Mouse (Mus musculus) lung, embryonic 14.5 days (tissue): ENCODE data around the gene Npas3. TPM values are rescaled to one million over a fixed set of nuclear protein-coding genes. Genes with fewer than 3 reads are reported as not detected.

Experiments used
- ATAC-seq: fragments of 200-750 bp; cut with Nextera tagmentation; 2 replicates; pipeline ENCODE4 v1.8.0; 2017; ENCODE audit warnings: mild to moderate bottlenecking, moderate TSS enrichment, moderate library complexity; ENCODE audit not compliant: insufficient read depth
- DNase-seq: peaks from one replicate; pipeline ENCODE4 v3.0.0-alpha.2; 2015
- H3K27ac ChIP-seq: fragments of 300-500 bp; sonication (generic); 2 replicates; pipeline ENCODE4 v1.5.1; 2014; ENCODE audit warnings: low read depth, mild to moderate bottlenecking, moderate library complexity
- H3K27me3 ChIP-seq: fragments of 300-500 bp; sonication (generic); 2 replicates; pipeline ENCODE4 v1.6.1; 2014; ENCODE audit warnings: low read length, control low read depth; ENCODE audit not compliant: insufficient read depth
- H3K36me3 ChIP-seq: fragments of 300-500 bp; sonication (generic); 2 replicates; pipeline ENCODE4 v1.6.1; 2014; ENCODE audit warnings: control low read depth; ENCODE audit not compliant: insufficient read depth
- H3K4me1 ChIP-seq: fragments of 300-500 bp; sonication (generic); 2 replicates; pipeline ENCODE4 v1.6.1; 2014; ENCODE audit warnings: antibody characterized with exemption, control low read depth; ENCODE audit not compliant: insufficient read depth
- H3K4me2 ChIP-seq: fragments of 300-500 bp; sonication (generic); 2 replicates; pipeline ENCODE4 v1.6.1; 2014; ENCODE audit warnings: mild to moderate bottlenecking
- H3K4me3 ChIP-seq: fragments of 300-500 bp; sonication (generic); 2 replicates; pipeline ENCODE4 v1.5.1; 2014; ENCODE audit warnings: low read depth, low read length
- H3K9ac ChIP-seq: fragments of 300-500 bp; sonication (generic); 2 replicates; pipeline ENCODE4 v1.6.1; 2014
- H3K9me3 ChIP-seq: fragments of 300-500 bp; sonication (generic); 2 replicates; pipeline ENCODE4 v1.6.1; 2016; ENCODE audit warnings: low read depth, low read length, control low read depth
- CTCF ChIP-seq: IDR thresholded peaks from 2 replicates; pipeline ENCODE4 v1.5.1; 2016; ENCODE audit warnings: antibody characterized with exemption, low read depth
- WGBS: fragments of 180-500 bp; shearing (Covaris S2); extraction: QIAGEN DNeasy Blood & Tissue Kit; methylation state at CpG from one replicate; pipeline ENCODE4 v1.1.7; 2014; 5-methylcytosine and 5-hydroxymethylcytosine counted together
- polyA plus RNA-seq: library from polyadenylated mRNA; unstranded; fragments of >200 nt; fragmentation: Nextera tagmentation; extraction: Ambion mirVana; gene quantifications from 2 replicates; pipeline ENCODE4 v1.2.1, GENCODE M21; 2014

Npas3 gene
- polyA plus RNA-seq, 1 experiment from 2014 or later, result 0.62 TPM

- no peak overlapping the region for H3K27ac ChIP-seq
- TF ChIP-seq CTCF, result no peak
- H3K4me1 ChIP-seq, result no peaks in the 10 kb centered on the region
- H3K36me3 ChIP-seq, result no peaks in the 10 kb centered on the region
- 46% methylated on average over 11 of the region's 11 CpGs for WGBS
- H3K27me3 ChIP-seq, result no peaks in the 10 kb centered on the region
- no peak overlapping the region for H3K9ac ChIP-seq
- no peak overlapping the region for H3K4me3 ChIP-seq
- ATAC-seq (no peak), DNase-seq (no peak)
- no peak overlapping the region for H3K4me2 ChIP-seq
- no peaks in the 10 kb centered on the region for H3K9me3 ChIP-seq
These were observed 533.5 kb downstream of the Npas3 start for GRCm38 (mm10) chr12:53781850-53782552.

DNA sequence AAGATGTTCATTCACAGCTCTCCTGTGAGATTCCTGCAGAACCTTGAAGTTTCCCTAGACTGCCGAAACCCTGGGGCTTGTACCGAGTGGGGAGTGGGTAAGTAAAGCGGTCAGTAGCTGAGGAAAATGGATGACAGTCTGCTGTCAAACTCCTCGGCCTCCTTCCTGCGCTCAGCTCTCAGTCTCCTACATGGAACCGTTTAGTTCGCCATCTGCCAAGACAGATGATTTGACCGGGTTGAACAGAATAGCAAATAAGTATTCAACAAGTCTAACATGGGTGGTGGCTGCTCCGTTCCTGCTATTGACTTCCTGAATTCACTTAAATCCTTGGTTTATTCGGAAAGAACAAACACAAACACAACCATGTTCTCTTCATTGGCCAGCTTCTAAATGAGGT is 541.0 kb downstream of the Npas3 start:
- no peak for TF ChIP-seq CTCF
- no peak overlapping the region for H3K27ac ChIP-seq
- no peaks in the 10 kb centered on the region for H3K4me1 ChIP-seq
- ATAC-seq (no peak), DNase-seq (no peak)
- 79% methylated on average over 10 of the region's 10 CpGs for WGBS
- H3K9ac ChIP-seq, result no peak overlapping the region
- no peaks in the 10 kb centered on the region for H3K36me3 ChIP-seq
- H3K4me2 ChIP-seq, result no peak overlapping the region
- H3K27me3 ChIP-seq, result no peaks in the 10 kb centered on the region
- no peak overlapping the region for H3K4me3 ChIP-seq
- H3K9me3 ChIP-seq, result no peaks in the 10 kb centered on the region

DNA sequence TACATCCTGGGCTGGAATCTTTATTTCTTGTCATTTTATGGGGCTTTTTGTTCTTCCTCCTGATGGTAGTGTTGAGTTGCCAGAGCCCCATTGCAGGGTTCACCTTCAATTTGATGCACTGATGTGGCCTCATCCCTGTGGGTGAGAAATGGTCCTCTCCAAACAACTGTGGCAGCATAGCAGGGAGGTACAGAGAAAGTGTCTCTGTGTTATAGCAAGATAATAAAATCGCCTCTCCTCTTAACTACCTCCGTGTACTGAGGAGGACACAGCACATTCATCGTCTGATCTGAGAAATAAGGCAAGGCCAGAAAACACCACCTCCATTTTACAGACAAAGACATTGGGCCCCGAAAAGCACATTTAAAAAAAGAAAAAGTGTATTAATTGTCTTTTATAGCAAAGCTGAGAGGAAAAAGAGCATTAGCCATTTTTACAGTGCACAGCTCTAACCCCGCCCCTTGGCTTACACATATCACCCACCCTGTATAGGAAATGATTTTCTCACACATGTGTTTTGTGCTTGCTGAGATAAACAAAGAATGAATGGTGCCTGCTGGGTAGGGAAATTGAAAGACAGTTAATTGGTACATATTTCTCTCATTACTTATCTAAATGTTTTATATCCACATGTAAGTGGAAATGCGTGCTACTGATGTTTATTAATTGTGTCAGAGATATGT is 546.4 kb downstream of the Npas3 start:
- no peak overlapping the region for H3K4me2 ChIP-seq
- no peaks in the 10 kb centered on the region for H3K4me1 ChIP-seq
- DNase-seq (no peak), ATAC-seq (no peak)
- H3K9me3 ChIP-seq, result no peaks in the 10 kb centered on the region
- 71% methylated on average over 6 of the region's 6 CpGs for WGBS
- H3K4me3 ChIP-seq, result no peak overlapping the region
- TF ChIP-seq CTCF, result no peak
- H3K9ac ChIP-seq, result no peak overlapping the region
- no peaks in the 10 kb centered on the region for H3K27me3 ChIP-seq
- H3K36me3 ChIP-seq, result no peaks in the 10 kb centered on the region
- no peak overlapping the region for H3K27ac ChIP-seq

DNA sequence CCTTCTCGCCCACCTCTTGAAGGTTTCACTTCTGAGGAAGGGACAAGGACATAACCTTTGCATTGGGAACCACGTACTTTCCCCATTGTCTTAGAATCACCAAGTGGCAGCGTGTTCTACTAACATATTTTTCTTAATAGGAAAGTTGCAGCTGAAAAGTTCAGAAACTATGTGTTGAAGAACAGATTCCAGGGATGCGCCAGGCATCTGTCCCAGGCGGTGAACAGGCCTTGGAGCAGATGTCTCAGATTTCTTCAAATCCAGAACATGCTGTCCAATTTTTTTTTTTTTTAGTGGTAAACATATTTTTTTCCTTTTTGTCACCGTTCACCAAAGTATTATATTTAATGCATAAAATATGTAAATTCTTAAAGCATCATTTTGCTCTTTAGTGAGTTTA is 553.4 kb downstream of the Npas3 start:
- H3K4me1 ChIP-seq, result no peaks in the 10 kb centered on the region
- no peak overlapping the region for H3K4me2 ChIP-seq
- H3K36me3 ChIP-seq, result no peaks in the 10 kb centered on the region
- H3K4me3 ChIP-seq, result no peak overlapping the region
- no peaks in the 10 kb centered on the region for H3K9me3 ChIP-seq
- no peak for ATAC-seq
- TF ChIP-seq CTCF, result no peak
- H3K9ac ChIP-seq, result no peak overlapping the region
- H3K27ac ChIP-seq, result no peak overlapping the region
- no peak for DNase-seq
- H3K27me3 ChIP-seq, result no peaks in the 10 kb centered on the region
- WGBS, result 76% methylated on average over 6 of the region's 6 CpGs

- H3K36me3 ChIP-seq, result no peaks in the 10 kb centered on the region
- no peaks in the 10 kb centered on the region for H3K27me3 ChIP-seq
- no peaks in the 10 kb centered on the region for H3K9me3 ChIP-seq
- no peak overlapping the region for H3K27ac ChIP-seq
- DNase-seq, result no peak
- no peak for ATAC-seq
- TF ChIP-seq CTCF, result no peak
- no peak overlapping the region for H3K9ac ChIP-seq
- H3K4me1 ChIP-seq, result no peaks in the 10 kb centered on the region
- H3K4me3 ChIP-seq, result no peak overlapping the region
- 58% methylated on average over 7 of the region's 7 CpGs for WGBS
- H3K4me2 ChIP-seq, result no peak overlapping the region
These were observed 553.9 kb downstream of the Npas3 start for GRCm38 (mm10) chr12:53802381-53802780.

GRCm38 (mm10) chr12:53810081-53810480 is 561.6 kb downstream of the Npas3 start:
- H3K4me3 ChIP-seq, result no peak overlapping the region
- H3K9me3 ChIP-seq, result no peaks in the 10 kb centered on the region
- TF ChIP-seq CTCF, result no peak
- DNase-seq (no peak), ATAC-seq (no peak)
- H3K27ac ChIP-seq, result no peak overlapping the region
- no peak overlapping the region for H3K4me2 ChIP-seq
- no peaks in the 10 kb centered on the region for H3K4me1 ChIP-seq
- H3K36me3 ChIP-seq, result no peaks in the 10 kb centered on the region
- H3K27me3 ChIP-seq, result no peaks in the 10 kb centered on the region
- no peak overlapping the region for H3K9ac ChIP-seq
- WGBS, result 86% methylated on average over 2 of the region's 2 CpGs

DNA sequence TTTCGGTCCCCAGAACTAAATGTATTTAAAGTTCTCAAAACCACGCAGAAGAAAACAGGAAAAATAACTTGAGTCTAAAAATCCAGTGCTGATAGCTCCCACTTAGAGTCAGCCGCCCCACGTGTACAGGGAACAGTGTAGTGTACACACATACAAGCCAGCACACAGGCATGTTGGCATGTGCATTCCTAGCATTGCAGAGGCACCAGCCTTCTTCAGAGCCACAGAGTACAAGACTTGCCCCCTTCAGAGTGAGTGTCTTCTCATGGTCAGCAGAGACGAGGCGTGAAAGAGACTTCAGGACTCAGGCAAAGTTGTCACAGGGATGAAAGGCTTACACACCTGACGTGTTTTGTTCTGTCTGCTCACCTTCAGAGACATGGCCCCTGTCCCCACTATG is 565.8 kb downstream of the Npas3 start:
- no peak overlapping the region for H3K4me2 ChIP-seq
- no peak overlapping the region for H3K4me3 ChIP-seq
- no peak overlapping the region for H3K27ac ChIP-seq
- WGBS, result 75% methylated on average over 7 of the region's 7 CpGs
- H3K27me3 ChIP-seq, result no peaks in the 10 kb centered on the region
- no peak for TF ChIP-seq CTCF
- H3K9me3 ChIP-seq, result no peaks in the 10 kb centered on the region
- H3K9ac ChIP-seq, result no peak overlapping the region
- no peaks in the 10 kb centered on the region for H3K4me1 ChIP-seq
- DNase-seq (no peak), ATAC-seq (no peak)
- H3K36me3 ChIP-seq, result no peaks in the 10 kb centered on the region
